Mouse (Mus musculus): ENCODE measurements around the gene Susd6.
"Not testable (repeated sequence)": the region's sequence is repeated elsewhere in the genome, so short reads cannot be mapped to it uniquely, and the experiment has no call there.

Gene Susd6

GRCm38 (mm10) chr12:80813872-80814271 lies 23.6 kb downstream of the Susd6 start:
- no peak for DNase-seq (ENCODE audit: low spot score)

- no peak for DNase-seq (ENCODE audit: low spot score)
These were observed 24.2 kb downstream of the Susd6 start for GRCm38 (mm10) chr12:80814529-80814928.

- no peak for DNase-seq (ENCODE audit: low spot score)
These were observed 25.0 kb downstream of the Susd6 start for GRCm38 (mm10) chr12:80815298-80815697.

GRCm38 (mm10) chr12:80815893-80816292 lies 25.6 kb downstream of the Susd6 start:
- DNase-seq (ENCODE audit: low spot score) = no peak

- no peak for DNase-seq (ENCODE audit: low spot score)
These were observed 26.2 kb downstream of the Susd6 start for GRCm38 (mm10) chr12:80816380-80817086.

GRCm38 (mm10) chr12:80817697-80818235 lies 27.5 kb downstream of the Susd6 start:
- DNase-seq (ENCODE audit: low spot score) = no peak

GRCm38 (mm10) chr12:80819020-80819419 lies 28.7 kb downstream of the Susd6 start:
- DNase-seq (ENCODE audit: low spot score) = not testable (repeated sequence)

- peak; percentile 19 for DNase-seq (ENCODE audit: low spot score)
These were observed 31.1 kb downstream of the Susd6 start for GRCm38 (mm10) chr12:80821312-80822007.

- DNase-seq (ENCODE audit: low spot score) = no peak
These were observed 32.2 kb downstream of the Susd6 start for GRCm38 (mm10) chr12:80822533-80822932.

- no peak for DNase-seq (ENCODE audit: low spot score)
These were observed 33.9 kb downstream of the Susd6 start for GRCm38 (mm10) chr12:80824202-80824601.

- DNase-seq (ENCODE audit: low spot score) = no peak
These were observed 36.1 kb downstream of the Susd6 start for GRCm38 (mm10) chr12:80826423-80826822.

- DNase-seq (ENCODE audit: low spot score) = peak; percentile 34
These were observed 37.2 kb downstream of the Susd6 start for GRCm38 (mm10) chr12:80827464-80828015.

- DNase-seq (ENCODE audit: low spot score) = no peak
These were observed 37.7 kb downstream of the Susd6 start for GRCm38 (mm10) chr12:80828020-80828419.

- DNase-seq (ENCODE audit: low spot score) = no peak
These were observed 38.6 kb downstream of the Susd6 start for GRCm38 (mm10) chr12:80828951-80829350.

GRCm38 (mm10) chr12:80830211-80830610 lies 39.9 kb downstream of the Susd6 start:
- DNase-seq (ENCODE audit: low spot score) = no peak

GRCm38 (mm10) chr12:80830820-80831219 lies 40.5 kb downstream of the Susd6 start:
- DNase-seq (ENCODE audit: low spot score) = no peak

GRCm38 (mm10) chr12:80832313-80832712 lies 42.0 kb downstream of the Susd6 start:
- no peak for DNase-seq (ENCODE audit: low spot score)

GRCm38 (mm10) chr12:80833541-80833940 lies 43.2 kb downstream of the Susd6 start:
- DNase-seq (ENCODE audit: low spot score) = no peak

- peak; percentile 50 for DNase-seq (ENCODE audit: low spot score)
These were observed 44.0 kb downstream of the Susd6 start for GRCm38 (mm10) chr12:80834156-80834900.

- no peak for DNase-seq (ENCODE audit: low spot score)
These were observed 44.7 kb downstream of the Susd6 start for GRCm38 (mm10) chr12:80834901-80835570.

GRCm38 (mm10) chr12:80837614-80838013 lies 47.3 kb downstream of the Susd6 start:
- no peak for DNase-seq (ENCODE audit: low spot score)

- no peak for DNase-seq (ENCODE audit: low spot score)
These were observed 48.0 kb downstream of the Susd6 start for GRCm38 (mm10) chr12:80838271-80838670.
